Mouse (Mus musculus) forebrain, postnatal 0 days (tissue): ENCODE results near the gene Acox3. TPM values are rescaled to one million over a fixed set of nuclear protein-coding genes. Genes with fewer than 3 reads are reported as not detected.

Experiments used
- ATAC-seq: fragments of 200-750 bp; cut with Nextera tagmentation; 2 replicates; pipeline ENCODE4 v1.8.0; 2017; ENCODE audit warnings: mild to moderate bottlenecking, moderate library complexity
- DNase-seq: peaks from one replicate; pipeline ENCODE4 v3.0.0-alpha.2; 2015
- H3K27ac ChIP-seq: fragments of 300-500 bp; sonication (generic); 2 replicates; pipeline ENCODE4 v1.5.1; 2014; ENCODE audit warnings: low read depth, mild to moderate bottlenecking, antibody characterized with exemption, low read length, moderate library complexity, mixed read lengths
- H3K27me3 ChIP-seq: fragments of 300-500 bp; sonication (generic); 2 replicates; pipeline ENCODE4 v1.6.1; 2014; ENCODE audit warnings: mild to moderate bottlenecking, low read length, mixed read lengths; ENCODE audit not compliant: insufficient read depth
- H3K36me3 ChIP-seq: fragments of 300-500 bp; sonication (generic); 2 replicates; pipeline ENCODE4 v1.6.1; 2014; ENCODE audit warnings: mild to moderate bottlenecking, moderate library complexity; ENCODE audit not compliant: insufficient read depth
- H3K4me1 ChIP-seq: fragments of 300-500 bp; sonication (generic); 2 replicates; pipeline ENCODE4 v1.6.1; 2014; ENCODE audit warnings: antibody characterized with exemption; ENCODE audit not compliant: insufficient read depth
- H3K4me2 ChIP-seq: fragments of 300-500 bp; sonication (generic); 2 replicates; pipeline ENCODE4 v1.6.1; 2014; ENCODE audit warnings: low read depth, mild to moderate bottlenecking, moderate library complexity
- H3K4me3 ChIP-seq: fragments of 300-500 bp; sonication (generic); 2 replicates; pipeline ENCODE4 v1.5.1; 2014; ENCODE audit warnings: low read depth, low read length, mixed read lengths
- H3K9ac ChIP-seq: fragments of 300-500 bp; sonication (generic); 2 replicates; pipeline ENCODE4 v1.6.1; 2014; ENCODE audit warnings: mild to moderate bottlenecking
- H3K9me3 ChIP-seq: fragments of 300-500 bp; sonication (generic); 2 replicates; pipeline ENCODE4 v1.6.1; 2016; ENCODE audit warnings: low read length
- CTCF ChIP-seq: sonication (generic); IDR thresholded peaks from 2 replicates; pipeline ENCODE4 v1.5.1; 2016; ENCODE audit warnings: antibody characterized with exemption, control low read depth, low read depth
- WGBS: fragments of 180-500 bp; shearing (Covaris S2); extraction: QIAGEN DNeasy Blood & Tissue Kit; methylation state at CpG from one replicate; pipeline ENCODE4 v1.1.7; 2014; 5-methylcytosine and 5-hydroxymethylcytosine counted together
- polyA plus RNA-seq: library from polyadenylated mRNA; unstranded; fragments of >200 nt; fragmentation: Nextera tagmentation; extraction: Ambion mirVana; gene quantifications from 2 replicates; pipeline ENCODE4 v1.2.1, GENCODE M21; 2015
- total RNA-seq: library from RNA; depleted of rRNA; stranded (reverse); fragments of >200 nt; gene quantifications from 2 replicates; pipeline ENCODE4 v1.2.3, GENCODE M21; 2014

Gene Acox3
- total and polyA plus RNA-seq, 2 experiments from 2014 or later: 13.4 to 32.1 TPM

DNA sequence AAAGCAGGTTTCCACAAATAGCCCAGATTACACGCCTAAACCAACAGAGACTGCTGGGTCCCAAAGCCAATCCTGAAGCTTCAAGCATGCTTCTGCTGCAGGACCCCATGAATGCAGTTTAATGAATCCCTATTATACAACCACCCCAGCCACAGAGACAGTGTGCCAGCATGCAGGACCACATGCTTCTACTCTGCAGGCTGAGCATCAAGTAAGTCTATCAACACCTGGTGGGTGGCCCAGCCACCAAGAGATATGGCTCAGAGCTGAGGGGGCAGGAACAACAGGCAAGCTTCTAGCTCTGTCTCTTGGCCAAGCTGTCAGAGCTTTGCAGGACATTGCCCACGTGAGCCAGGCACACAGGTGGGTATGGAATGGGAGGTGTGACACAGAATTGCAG is 20.2 kb upstream of the Acox3 start:
- no peak for TF ChIP-seq CTCF
- Histone ChIP-seq H3K4me2 (no peak overlapping the region), H3K9me3 (no peaks in the 10 kb centered on the region), H3K4me1 (no peaks in the 10 kb centered on the region), H3K9ac (no peak overlapping the region), H3K36me3 (peaks cover 87% of the 10 kb centered on the region), H3K27ac (no peak overlapping the region), H3K27me3 (no peaks in the 10 kb centered on the region), H3K4me3 (no peak overlapping the region)
- DNase-seq (no peak), ATAC-seq (no peak)
- WGBS: 89% methylated on average over 2 of the region's 2 CpGs

- H3K9me3 ChIP-seq: no peaks in the 10 kb centered on the region
- ATAC-seq: peak; percentile 54; the same call in 1 of the 2 replicates
- peaks cover 88% of the 10 kb centered on the region for H3K36me3 ChIP-seq
- no peak overlapping the region for H3K27ac ChIP-seq
- 4% methylated on average over 1 of the region's 1 CpGs for WGBS
- no peaks in the 10 kb centered on the region for H3K4me1 ChIP-seq
- no peaks in the 10 kb centered on the region for H3K27me3 ChIP-seq
- peak; percentile 90 for TF ChIP-seq CTCF
- peak; percentile 55 for DNase-seq
- H3K4me3 ChIP-seq: no peak overlapping the region
- no peak overlapping the region for H3K4me2 ChIP-seq
- no peak overlapping the region for H3K9ac ChIP-seq
Observed at GRCm38 (mm10) chr5:35563449-35563848, 19.4 kb upstream of the Acox3 start.

GRCm38 (mm10) chr5:35565217-35565616 is 17.6 kb upstream of the Acox3 start:
- Histone ChIP-seq H3K9ac (no peak overlapping the region), H3K27ac (no peak overlapping the region), H3K4me2 (no peak overlapping the region), H3K4me1 (no peaks in the 10 kb centered on the region), H3K27me3 (no peaks in the 10 kb centered on the region), H3K9me3 (no peaks in the 10 kb centered on the region), H3K36me3 (peaks cover 89% of the 10 kb centered on the region), H3K4me3 (no peak overlapping the region)
- WGBS: 89% methylated on average over 9 of the region's 9 CpGs
- ATAC-seq (no peak), DNase-seq (no peak)
- no peak for TF ChIP-seq CTCF

DNA sequence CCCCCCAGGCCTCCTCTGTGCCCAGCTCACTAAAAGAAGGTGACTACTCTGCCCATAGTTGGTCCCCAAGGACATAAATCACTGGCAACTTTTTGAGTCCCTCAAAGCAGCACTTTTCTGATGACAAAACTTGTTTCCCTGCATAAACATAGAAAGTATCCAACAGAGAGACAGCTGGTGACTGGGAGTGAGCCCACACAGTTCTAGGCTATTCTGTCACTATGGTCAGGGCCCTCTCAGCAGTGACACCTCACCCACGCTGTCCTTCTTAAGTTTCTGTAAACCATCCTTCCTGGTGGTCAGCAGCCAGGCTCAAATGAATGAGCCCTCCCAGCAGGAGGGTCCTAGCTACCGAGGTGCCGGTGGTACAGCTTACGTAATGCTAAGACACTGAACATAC is 16.2 kb upstream of the Acox3 start:
- TF ChIP-seq CTCF: no peak
- Histone ChIP-seq H3K9ac (no peak overlapping the region), H3K9me3 (no peaks in the 10 kb centered on the region), H3K4me3 (no peak overlapping the region), H3K4me2 (no peak overlapping the region), H3K27me3 (no peaks in the 10 kb centered on the region), H3K36me3 (peaks cover 93% of the 10 kb centered on the region), H3K27ac (no peak overlapping the region), H3K4me1 (no peaks in the 10 kb centered on the region)
- no peak for DNase-seq
- ATAC-seq: no peak
- WGBS: 87% methylated on average over 4 of the region's 4 CpGs

- H3K36me3 ChIP-seq: peaks cover 55% of the 10 kb centered on the region
- no peak for TF ChIP-seq CTCF
- no peak overlapping the region for H3K27ac ChIP-seq
- H3K9me3 ChIP-seq: no peaks in the 10 kb centered on the region
- no peak for ATAC-seq
- no peak for DNase-seq
- H3K4me3 ChIP-seq: no peak overlapping the region
- H3K4me2 ChIP-seq: no peak overlapping the region
- no peaks in the 10 kb centered on the region for H3K27me3 ChIP-seq
- H3K4me1 ChIP-seq: peaks cover 10% of the 10 kb centered on the region
- H3K9ac ChIP-seq: no peak overlapping the region
- WGBS: 93% methylated on average over 6 of the region's 6 CpGs
Observed at GRCm38 (mm10) chr5:35571546-35571945, 11.3 kb upstream of the Acox3 start.

DNA sequence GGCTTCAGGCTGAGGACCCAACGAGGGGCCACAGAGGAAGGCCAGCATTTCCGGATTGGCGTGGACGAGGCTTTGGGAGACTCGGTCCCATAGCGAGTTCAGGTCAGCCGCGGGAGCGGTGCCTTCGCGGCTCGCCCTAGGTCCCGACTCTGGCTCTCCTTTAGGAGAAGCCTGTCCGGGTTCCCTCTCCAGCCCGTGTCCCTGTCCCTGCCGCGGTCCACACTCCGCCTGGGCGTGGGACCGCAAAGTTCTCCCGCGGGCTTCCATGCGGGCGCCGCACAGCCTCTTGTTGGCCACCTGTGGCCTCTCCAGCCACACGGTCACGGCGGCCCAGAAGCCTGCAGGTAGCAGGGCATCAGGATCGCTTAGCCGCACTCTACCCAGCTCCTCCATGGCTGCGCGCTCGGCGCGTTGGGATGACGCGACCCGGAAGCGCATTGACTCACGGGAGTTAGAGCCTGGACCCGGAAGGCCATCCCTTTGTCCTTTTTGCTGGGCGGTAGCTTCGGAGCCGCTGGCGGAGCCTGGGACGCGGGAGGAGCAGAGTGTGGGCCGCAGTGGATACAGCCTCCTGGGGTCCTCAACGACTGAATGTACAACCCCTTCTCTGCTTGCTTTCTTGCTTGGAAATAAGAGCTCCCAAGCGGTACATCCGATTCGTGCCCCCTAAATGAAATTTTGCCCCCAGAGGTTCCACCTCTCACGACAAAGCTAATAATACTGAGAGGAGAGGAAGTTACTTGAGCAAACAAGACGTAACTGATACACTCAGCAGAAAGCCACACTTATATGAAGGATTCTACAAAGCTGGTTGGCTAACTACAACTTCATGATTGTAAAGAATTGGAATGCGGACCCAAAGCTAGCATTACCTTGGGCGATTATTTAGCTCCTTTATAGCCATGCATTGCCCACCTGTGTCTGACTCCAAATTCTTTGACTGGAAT is 7.9 kb upstream of the Acox3 start, which contains the start of gene Trmt44:
Trmt44 (minus strand) TSS at position 418 of the 947 bp plus-strand sequence.
- H3K27ac ChIP-seq: peak within 1 kb of the TSS; percentile 91
- TF ChIP-seq CTCF: no peak
- H3K27me3 ChIP-seq: no peaks in the 10 kb centered on the region
- H3K9ac ChIP-seq: peak within 1 kb of the TSS; percentile 77
- DNase-seq (peak; percentile 93), ATAC-seq (peak; percentile 99)
- peak within 1 kb of the TSS; percentile 99 for H3K4me3 ChIP-seq
- H3K4me2 ChIP-seq: peak within 1 kb of the TSS; percentile 97
- H3K4me1 ChIP-seq: peaks cover 10% of the 10 kb centered on the region
- H3K36me3 ChIP-seq: peaks cover 24% of the 10 kb centered on the region
- WGBS: 7% methylated on average over 56 of the region's 56 CpGs
- H3K9me3 ChIP-seq: no peaks in the 10 kb centered on the region

GRCm38 (mm10) chr5:35576409-35577020 is 6.3 kb upstream of the Acox3 start:
- ATAC-seq (no peak), DNase-seq (no peak)
- WGBS: 90% methylated on average over 10 of the region's 10 CpGs
- Histone ChIP-seq H3K27me3 (no peaks in the 10 kb centered on the region), H3K9ac (no peak overlapping the region), H3K4me2 (no peak overlapping the region), H3K4me1 (peaks cover 10% of the 10 kb centered on the region), H3K27ac (no peak overlapping the region), H3K4me3 (no peak overlapping the region), H3K9me3 (no peaks in the 10 kb centered on the region), H3K36me3 (peaks cover 10% of the 10 kb centered on the region; the same call in 1 of the 2 replicates)
- TF ChIP-seq CTCF: no peak
